Mouse (Mus musculus) testis, adult 2 months (tissue): ENCODE measurements around the gene Creb5. TPM values are rescaled to one million over a fixed set of nuclear protein-coding genes. Genes with fewer than 3 reads are reported as not detected.

Source experiments
- H3K27ac ChIP-seq: fragments of 200-500 bp; 2 replicates; pipeline ENCODE4 v1.5.1; 2012; ENCODE audit warnings: low read depth, low read length; ENCODE audit not compliant: control insufficient read depth, insufficient read depth
- H3K27me3 ChIP-seq: fragments of 200-500 bp; 2 replicates; pipeline ENCODE4 v1.6.1; 2012; ENCODE audit warnings: mild to moderate bottlenecking, low read length, moderate library complexity; ENCODE audit not compliant: control insufficient read depth, insufficient read depth
- H3K36me3 ChIP-seq: fragments of 200-500 bp; 2 replicates; pipeline ENCODE4 v1.6.1; 2012; ENCODE audit warnings: mild to moderate bottlenecking, low read length; ENCODE audit not compliant: control insufficient read depth, insufficient read depth
- H3K4me1 ChIP-seq: fragments of 200-500 bp; 2 replicates; pipeline ENCODE4 v1.6.1; 2012; ENCODE audit warnings: low read length; ENCODE audit not compliant: control insufficient read depth, insufficient read depth
- H3K4me3 ChIP-seq: fragments of 200-500 bp; 2 replicates; pipeline ENCODE4 v1.5.1; 2012; ENCODE audit warnings: low read depth, mild to moderate bottlenecking, low read length, moderate library complexity, mixed read lengths; ENCODE audit not compliant: control insufficient read depth
- CTCF ChIP-seq: fragments of 200-500 bp; IDR thresholded peaks from 2 replicates; pipeline ENCODE4 v1.5.1; 2012; ENCODE audit warnings: low read depth, mild to moderate bottlenecking, inconsistent platforms, low read length, moderate library complexity; ENCODE audit not compliant: control insufficient read depth, insufficient read depth, insufficient replicate concordance
- POLR2A ChIP-seq: fragments of 200-500 bp; IDR thresholded peaks from 2 replicates; pipeline ENCODE4 v1.6.1; 2012; ENCODE audit warnings: low read depth, mild to moderate bottlenecking, inconsistent platforms, low read length, moderate library complexity; ENCODE audit not compliant: control insufficient read depth
- polyA plus RNA-seq: library from polyadenylated mRNA; depleted of rRNA; stranded (reverse); fragments of >200 nt; gene quantifications from 2 replicates; pipeline ENCODE4 v1.2.3, GENCODE M21; 2012

The Creb5 gene
- polyA plus RNA-seq, 1 experiment = 0.26 TPM

DNA sequence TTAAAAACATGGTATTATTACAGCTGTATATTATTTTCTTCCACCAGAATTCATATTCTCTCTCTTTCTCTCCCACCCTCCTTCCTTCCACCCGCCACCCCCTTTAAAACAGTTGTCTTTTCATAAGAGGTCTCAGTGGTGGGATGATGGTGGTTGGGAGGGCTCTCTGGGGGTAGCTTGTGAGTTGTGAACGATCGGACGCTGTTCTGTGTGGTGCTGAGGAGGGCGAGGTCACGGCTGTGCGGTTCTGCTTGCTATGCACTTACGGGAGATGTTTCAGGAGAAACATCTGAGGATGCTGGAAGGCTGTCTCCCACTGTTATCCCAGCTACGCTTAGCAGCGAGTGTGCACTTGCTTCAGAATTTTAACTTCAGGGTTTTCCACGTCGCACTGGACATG, 287.0 kb downstream of the Creb5 start:
- H3K27ac ChIP-seq = no peak overlapping the region
- no peaks in the 10 kb centered on the region; the same call in 1 of the 2 replicates for H3K4me1 ChIP-seq

DNA sequence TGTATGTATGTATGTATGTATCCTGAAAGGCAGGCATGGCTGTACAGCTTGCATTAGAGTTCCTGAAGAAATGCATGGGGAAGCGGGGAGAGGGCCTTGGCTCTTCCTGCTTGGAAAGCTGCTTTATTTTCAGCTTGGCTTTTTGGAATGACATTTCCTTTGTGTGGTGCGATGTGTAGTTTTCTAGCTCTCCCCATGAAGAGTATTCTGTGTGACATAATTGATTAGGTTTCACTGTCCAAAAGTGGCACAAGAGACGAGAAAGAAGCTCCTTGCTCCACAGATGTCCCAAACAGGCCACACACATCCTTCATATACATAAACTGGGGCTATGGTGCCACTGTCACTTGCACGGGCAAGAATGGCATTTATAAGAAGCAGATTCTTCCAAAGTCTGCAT, 288.1 kb downstream of the Creb5 start:
- Histone ChIP-seq H3K4me1 (no peaks in the 10 kb centered on the region; the same call in 1 of the 2 replicates), H3K4me3 (no peak overlapping the region), H3K36me3 (no peaks in the 10 kb centered on the region), H3K27ac (no peak overlapping the region), H3K27me3 (no peaks in the 10 kb centered on the region)
- TF ChIP-seq POLR2A (no peak), CTCF (no peak)

More for the DNA sequence above, 287.0 kb downstream of the Creb5 start:
- Histone ChIP-seq H3K36me3 (no peaks in the 10 kb centered on the region), H3K27me3 (no peaks in the 10 kb centered on the region), H3K4me3 (no peak overlapping the region)
- TF ChIP-seq POLR2A = no peak
- no peak for TF ChIP-seq CTCF

DNA sequence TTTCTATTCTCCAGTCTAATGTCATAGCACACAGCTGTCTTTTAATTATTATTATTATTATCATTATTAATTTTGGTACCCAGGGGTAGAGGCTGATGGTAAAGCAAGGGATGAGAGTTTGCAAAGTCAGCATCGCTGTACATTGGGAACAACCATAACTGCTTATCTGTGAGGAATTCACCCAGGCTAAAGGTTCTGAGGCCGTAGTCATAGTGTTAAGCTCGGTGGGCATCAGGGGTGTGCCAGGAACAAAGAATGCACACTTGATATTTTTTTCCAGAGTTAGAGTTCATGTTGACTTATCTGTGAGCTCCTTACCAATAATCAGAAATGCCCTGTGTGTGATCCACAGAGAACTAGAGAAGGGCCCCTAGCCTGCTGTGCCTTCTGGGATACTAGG, 288.8 kb downstream of the Creb5 start:
- Histone ChIP-seq H3K4me3 (no peak overlapping the region), H3K36me3 (no peaks in the 10 kb centered on the region), H3K27me3 (no peaks in the 10 kb centered on the region), H3K27ac (no peak overlapping the region), H3K4me1 (no peaks in the 10 kb centered on the region; the same call in 1 of the 2 replicates)
- TF ChIP-seq POLR2A (no peak), CTCF (no peak)

DNA sequence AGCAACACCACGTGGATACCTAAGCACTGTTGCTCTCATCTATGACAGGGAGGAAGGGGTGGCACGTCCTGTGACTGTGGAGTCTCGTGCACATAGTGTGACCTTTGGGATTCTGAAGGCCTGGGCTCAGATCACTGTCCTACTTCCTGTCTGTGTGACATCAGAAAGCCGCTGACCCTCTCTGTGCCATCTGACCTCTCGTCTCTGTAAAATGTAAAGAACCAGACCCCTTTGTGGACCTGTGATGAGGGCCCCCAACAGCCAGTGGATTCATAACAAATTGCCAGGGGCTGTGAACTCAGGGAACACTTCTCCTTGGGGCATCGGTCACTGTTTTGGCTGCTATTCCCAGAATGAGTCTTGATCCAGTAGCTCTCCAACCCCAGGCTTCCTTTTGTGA, 289.8 kb downstream of the Creb5 start:
- no peak for TF ChIP-seq POLR2A
- no peak for TF ChIP-seq CTCF
- Histone ChIP-seq H3K4me1 (no peaks in the 10 kb centered on the region; the same call in 1 of the 2 replicates), H3K27me3 (no peaks in the 10 kb centered on the region), H3K36me3 (no peaks in the 10 kb centered on the region), H3K27ac (no peak overlapping the region), H3K4me3 (no peak overlapping the region)

DNA sequence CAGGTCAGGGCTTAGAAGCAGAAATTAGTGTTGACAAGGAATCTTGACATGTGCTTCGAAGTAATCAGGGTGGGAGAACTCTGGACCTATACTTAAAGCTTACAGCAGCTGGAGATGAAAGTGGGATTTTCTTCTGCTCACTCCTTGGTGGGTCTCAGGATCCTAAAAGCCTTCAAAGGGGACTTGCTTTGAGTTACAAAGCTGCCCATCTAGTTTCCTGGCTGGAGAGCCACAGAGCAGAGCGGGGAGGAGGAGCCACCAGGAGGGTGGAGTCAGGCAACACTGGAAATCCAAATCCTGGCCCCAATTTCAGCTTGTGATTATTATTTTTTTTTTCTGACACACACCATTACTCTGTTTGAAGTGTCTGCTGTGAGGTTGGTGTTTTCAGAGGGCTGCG, 290.7 kb downstream of the Creb5 start:
- H3K27ac ChIP-seq = no peak overlapping the region
- H3K27me3 ChIP-seq = no peaks in the 10 kb centered on the region
- no peaks in the 10 kb centered on the region; the same call in 1 of the 2 replicates for H3K4me1 ChIP-seq
- no peak overlapping the region for H3K4me3 ChIP-seq
- TF ChIP-seq POLR2A = no peak
- no peak for TF ChIP-seq CTCF
- no peaks in the 10 kb centered on the region for H3K36me3 ChIP-seq

DNA sequence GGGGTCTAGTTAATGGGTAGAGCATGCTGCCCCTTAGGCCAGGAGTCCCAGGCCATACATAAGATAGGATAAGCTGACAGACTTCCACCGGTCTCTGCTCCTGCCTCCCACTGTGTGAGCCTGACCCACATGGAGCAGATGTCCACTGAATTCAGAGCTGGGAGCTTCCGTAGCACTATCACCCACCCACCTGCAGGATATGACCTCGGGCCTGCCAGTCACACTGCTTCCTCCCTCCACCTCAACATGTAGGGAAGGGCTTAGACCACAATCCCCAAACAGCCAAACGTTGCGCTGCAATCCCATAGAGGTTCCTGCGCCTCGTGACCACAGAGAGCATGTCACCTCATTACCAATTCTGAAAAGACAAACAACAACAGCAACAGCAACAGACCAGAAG, 293.3 kb downstream of the Creb5 start:
- H3K4me3 ChIP-seq = no peak overlapping the region
- no peaks in the 10 kb centered on the region for H3K36me3 ChIP-seq
- H3K27me3 ChIP-seq = no peaks in the 10 kb centered on the region
- H3K4me1 ChIP-seq = no peaks in the 10 kb centered on the region
- TF ChIP-seq CTCF = no peak
- TF ChIP-seq POLR2A = no peak
- no peak overlapping the region for H3K27ac ChIP-seq

DNA sequence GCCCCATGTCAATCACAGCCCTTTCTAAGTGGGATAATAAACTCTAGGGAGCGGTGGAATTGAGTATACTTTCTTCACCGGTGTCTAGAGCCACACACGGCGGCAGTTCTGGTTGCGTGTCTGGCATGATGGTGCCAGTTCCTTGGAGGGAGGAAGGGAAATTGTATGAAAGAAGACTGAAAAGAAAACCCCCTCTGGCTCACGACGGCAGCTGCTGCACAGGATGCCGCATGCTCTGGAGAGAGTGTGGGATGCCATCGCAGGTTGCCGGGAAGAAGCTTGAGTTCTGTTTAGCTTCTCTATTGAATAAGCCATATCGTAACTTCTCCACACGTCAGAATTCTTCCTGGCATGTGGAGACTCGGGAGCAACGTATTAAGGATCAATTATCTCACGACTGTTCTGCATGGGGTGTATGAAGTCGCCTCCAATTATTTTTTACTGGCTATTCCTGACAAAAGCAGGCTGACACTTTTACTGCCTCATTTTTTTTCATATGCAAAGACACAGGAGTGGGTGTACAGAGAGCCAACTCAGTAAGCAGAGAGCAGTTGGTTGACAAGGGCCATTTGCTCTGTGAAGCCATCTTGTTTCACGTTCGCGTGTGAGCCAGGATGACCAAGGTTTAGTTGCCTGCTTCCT, 296.3 kb downstream of the Creb5 start:
- TF ChIP-seq POLR2A (no peak), CTCF (no peak)
- H3K27ac ChIP-seq = no peak overlapping the region
- H3K36me3 ChIP-seq = no peaks in the 10 kb centered on the region
- H3K4me3 ChIP-seq = no peak overlapping the region
- H3K4me1 ChIP-seq = no peaks in the 10 kb centered on the region
- no peaks in the 10 kb centered on the region for H3K27me3 ChIP-seq

DNA sequence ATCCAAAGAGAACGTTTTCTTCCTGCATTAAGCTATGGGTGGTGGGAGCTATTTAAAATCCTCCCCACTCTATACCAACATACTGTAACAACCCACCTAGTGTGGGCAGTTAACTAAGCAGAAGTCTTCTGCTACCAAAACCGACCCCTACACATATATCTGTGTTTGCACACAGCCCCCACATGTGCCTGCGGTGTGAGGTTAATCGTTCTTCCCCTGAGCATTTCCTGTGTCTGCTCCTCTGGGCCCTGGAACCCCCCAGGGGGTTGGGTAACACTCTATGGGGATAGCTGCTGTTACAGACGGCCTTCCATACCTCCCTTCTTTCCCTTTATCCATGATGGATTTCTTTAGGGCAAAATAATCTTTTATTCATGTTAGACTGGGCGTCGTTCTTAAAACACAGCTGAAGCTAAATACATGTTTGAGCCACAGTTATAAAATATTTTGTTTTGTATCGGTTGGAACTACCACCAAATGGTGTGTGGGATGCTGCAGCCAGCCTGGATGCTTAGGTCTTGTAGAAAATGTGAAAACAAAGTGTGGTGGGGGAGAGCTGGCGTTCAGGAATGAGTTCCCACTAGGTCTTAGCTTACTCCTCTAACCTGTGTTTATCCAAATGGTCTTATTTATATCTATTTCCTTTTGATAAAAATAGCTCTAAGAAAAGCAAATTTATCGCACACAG, 297.8 kb downstream of the Creb5 start:
- TF ChIP-seq CTCF = no peak
- no peak for TF ChIP-seq POLR2A
- H3K4me1 ChIP-seq = no peaks in the 10 kb centered on the region
- no peak overlapping the region for H3K27ac ChIP-seq
- no peaks in the 10 kb centered on the region for H3K36me3 ChIP-seq
- H3K27me3 ChIP-seq = no peaks in the 10 kb centered on the region
- H3K4me3 ChIP-seq = no peak overlapping the region
